Comparison of ENCODE assay signal across 22 mouse cellular contexts in the genomic region with DNA sequence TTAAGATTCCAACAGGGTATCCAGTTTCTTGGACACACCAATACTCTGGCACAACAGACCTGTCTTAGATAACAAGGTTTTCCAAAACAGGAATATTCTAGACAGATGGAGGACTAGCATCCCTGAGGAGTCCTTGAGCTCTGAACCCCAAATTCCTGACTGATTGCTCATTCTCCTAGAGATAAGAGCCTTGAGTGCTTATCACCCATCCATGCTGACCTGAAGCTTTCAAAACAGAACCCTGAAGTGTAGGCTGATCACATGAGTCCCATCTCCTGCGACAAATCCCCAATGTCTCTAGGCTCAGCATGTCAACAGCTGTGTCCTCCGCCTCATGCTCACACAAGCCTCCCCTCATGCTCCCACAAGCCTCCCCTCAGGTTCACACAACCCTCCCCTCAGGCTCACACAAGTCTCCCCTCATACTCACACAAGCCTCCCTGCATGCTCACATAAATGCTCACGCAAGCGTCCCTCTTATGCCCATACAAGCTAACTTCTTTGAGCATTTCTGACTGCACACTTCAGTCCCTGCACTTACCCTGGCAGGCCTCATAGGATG. TPM values are rescaled to one million over a fixed set of nuclear protein-coding genes. Genes with fewer than 3 reads are reported as not detected.
DNase-seq lines count a peak whose midpoint lies in the region; ATAC-seq and TF ChIP-seq lines count a peak whose summit lies in the region.
"Had no signal": no experiment of that assay in that cellular context is flagged by ENCODE, and none has a peak within 500 bp of the region (broad histone marks: within the 10 kb centered on the region; RNA-seq: fewer than 3 reads in every experiment).

No protein-coding gene starts in this region.

- 0 out of 2 replicates have a peak overlapping the region, but pooled peaks have one; percentile 22 for H3K27ac ChIP-seq in cerebellum, adult 2 months (ENCODE audit: insufficient read depth, low read length)
- peak overlapping the region; percentile 67 for H3K27ac ChIP-seq in heart, embryonic 12.5 days (ENCODE audit: poor library complexity, severe bottlenecking)
- H3K27ac ChIP-seq in stomach, embryonic 14.5 days (ENCODE audit: low read length) = no peak overlapping the region
- no peak overlapping the region for H3K27ac ChIP-seq in stomach, postnatal 0 days (replicated peaks)
- H3K27ac ChIP-seq: embryonic facial prominence, embryonic 13.5 days; hindbrain, embryonic 14.5 days; midbrain, embryonic 10.5 days; neural tube, embryonic 15.5 days had no signal

- TF ChIP-seq POLR2A in cerebellum, adult 2 months (IDR thresholded peaks at IDR 0.05; ENCODE audit: borderline replicate concordance, insufficient read depth, low read length) = no peak

- H3K4me1 ChIP-seq in cerebellum, adult 2 months (ENCODE audit: control insufficient read depth, insufficient read depth, low read length) = peaks cover 7% of the 10 kb centered on the region
- peaks cover 42% of the 10 kb centered on the region for H3K4me1 ChIP-seq in heart, embryonic 12.5 days (replicated peaks)
- H3K4me1 ChIP-seq in stomach, embryonic 14.5 days (ENCODE audit: control insufficient read depth, insufficient read depth, low read length) = peaks cover 7% of the 10 kb centered on the region; the same call in 1 of the 2 replicates
- H3K4me1 ChIP-seq in stomach, postnatal 0 days (replicated peaks; ENCODE audit: control insufficient read depth, insufficient read depth) = no peaks in the 10 kb centered on the region
- H3K4me1 ChIP-seq: midbrain, embryonic 10.5 days had no signal

- peak in 1 of 2 experiments; percentile 44 for DNase-seq in cerebellum, adult 2 months
- DNase-seq in cerebellum, postnatal 36 days = no peak
- DNase-seq in heart, adult 18-20 months = no peak
- no peak for DNase-seq in stomach, postnatal 0 days (ENCODE audit: low spot score)
- DNase-seq in natural killer cell, adult 2 months (ENCODE audit: low spot score in 2 of 2) = no peak
- DNase-seq: adrenal gland, adult 2 months; cerebellum, adult 11-12 months; gastrocnemius, postnatal 25 days; kidney, adult 11 months; kidney, postnatal 14 days; layer of hippocampus, adult 9-11 months; liver; liver, postnatal 0 days; thymus, postnatal 25 days had no signal

- no peak overlapping the region for H3K4me3 ChIP-seq in cerebellum, adult 2 months (replicated peaks; ENCODE audit: insufficient read depth, low read depth, low read length)
- no peak overlapping the region for H3K4me3 ChIP-seq in heart, embryonic 12.5 days
- no peak overlapping the region for H3K4me3 ChIP-seq in stomach, embryonic 14.5 days (ENCODE audit: low read depth, low read length)
- no peak overlapping the region for H3K4me3 ChIP-seq in stomach, postnatal 0 days (ENCODE audit: low read depth, low read length)
- H3K4me3 ChIP-seq: embryonic facial prominence, embryonic 13.5 days; midbrain, embryonic 10.5 days; neural tube, embryonic 15.5 days had no signal

- no peaks in the 10 kb centered on the region for H3K27me3 ChIP-seq in cerebellum, adult 2 months (ENCODE audit: control insufficient read depth, insufficient read depth, low read length)
- no peaks in the 10 kb centered on the region for H3K27me3 ChIP-seq in heart, embryonic 12.5 days (replicated peaks)
- no peaks in the 10 kb centered on the region for H3K27me3 ChIP-seq in stomach, embryonic 14.5 days (ENCODE audit: control insufficient read depth, insufficient read depth, low read length)
- no peaks in the 10 kb centered on the region for H3K27me3 ChIP-seq in stomach, postnatal 0 days (ENCODE audit: control insufficient read depth, insufficient read depth, low read length)
- H3K27me3 ChIP-seq: CH12.LX; embryonic facial prominence, embryonic 13.5 days; neural tube, embryonic 15.5 days had no signal

- TF ChIP-seq EP300 in stomach, postnatal 0 days (optimal IDR thresholded peaks at IDR 0.05) = no peak

- no peak for ATAC-seq in heart, embryonic 12.5 days (ENCODE audit: insufficient number of reproducible peaks, low FRiP score)
- no peak for ATAC-seq in stomach, embryonic 14.5 days (ENCODE audit: insufficient number of reproducible peaks, insufficient read depth, low FRiP score, low read depth)
- no peak for ATAC-seq in stomach, postnatal 0 days (ENCODE audit: low FRiP score, low TSS enrichment)
- ATAC-seq in inflammation-experienced regulatory T-cells, adult 6 months = no peak
- ATAC-seq: liver, postnatal 0 days had no signal

- H3K4me2 ChIP-seq in heart, embryonic 12.5 days = no peak overlapping the region; the same call in 1 of the 2 replicates
- no peak overlapping the region for H3K4me2 ChIP-seq in stomach, embryonic 14.5 days (replicated peaks; ENCODE audit: low read depth, low read length)
- H3K4me2 ChIP-seq in stomach, postnatal 0 days (replicated peaks; ENCODE audit: low read depth) = no peak overlapping the region
- H3K4me2 ChIP-seq: embryonic facial prominence, embryonic 13.5 days; hindbrain, embryonic 14.5 days; neural tube, embryonic 15.5 days had no signal

- no peak for TF ChIP-seq CTCF in cerebellum, adult 2 months (IDR thresholded peaks at IDR 0.05; ENCODE audit: borderline replicate concordance, insufficient read depth, low read depth, low read length)
- TF ChIP-seq CTCF in stomach, postnatal 0 days (IDR thresholded peaks at IDR 0.05; ENCODE audit: low read depth) = no peak

- H3K9ac ChIP-seq in heart, embryonic 12.5 days = 0 out of 2 replicates have a peak overlapping the region, but pooled peaks have one; percentile 24
- H3K9ac ChIP-seq in stomach, embryonic 14.5 days (replicated peaks; ENCODE audit: low read depth, low read length) = 0 out of 2 replicates have a peak overlapping the region, but pooled peaks have one; percentile 3
- no peak overlapping the region for H3K9ac ChIP-seq in stomach, postnatal 0 days (ENCODE audit: low read length)
- H3K9ac ChIP-seq: embryonic facial prominence, embryonic 13.5 days; hindbrain, embryonic 14.5 days; liver, postnatal 0 days; neural tube, embryonic 15.5 days had no signal

- 45% methylated on average over 4 of the region's 4 CpGs for WGBS in cerebellum, adult 2 months
- 32% methylated on average over 4 of the region's 4 CpGs for WGBS in heart, embryonic 12.5 days
- 80% methylated on average over 4 of the region's 4 CpGs for WGBS in stomach, embryonic 14.5 days
- 84% methylated on average over 4 of the region's 4 CpGs for WGBS in stomach, postnatal 0 days

- H3K9me3 ChIP-seq in heart, embryonic 12.5 days (replicated peaks) = no peaks in the 10 kb centered on the region
- H3K9me3 ChIP-seq in stomach, embryonic 14.5 days (ENCODE audit: control insufficient read depth, low read depth, low read length) = no peaks in the 10 kb centered on the region
- no peaks in the 10 kb centered on the region for H3K9me3 ChIP-seq in stomach, postnatal 0 days (ENCODE audit: control insufficient read depth, low read length)
- H3K9me3 ChIP-seq: embryonic facial prominence, embryonic 13.5 days; midbrain, embryonic 10.5 days; neural tube, embryonic 15.5 days had no signal

- peaks cover 30% of the 10 kb centered on the region for H3K36me3 ChIP-seq in heart, embryonic 12.5 days
- H3K36me3 ChIP-seq in stomach, embryonic 14.5 days (ENCODE audit: control insufficient read depth, insufficient read depth, low read length) = no peaks in the 10 kb centered on the region; the same call in 1 of the 2 replicates
- H3K36me3 ChIP-seq in stomach, postnatal 0 days (ENCODE audit: control insufficient read depth, insufficient read depth, low read length) = no peaks in the 10 kb centered on the region
- H3K36me3 ChIP-seq: midbrain, embryonic 10.5 days; neural tube, embryonic 15.5 days had no signal

RNA-seq across cellular contexts. Expression of a gene that starts 31.2 kb away (rescaled TPM):
- 227 and 244 TPM in 2 replicates for polyA plus RNA-seq in cerebellum, adult 2 months (2012; rRNA removed)
- polyA plus RNA-seq in heart, embryonic 12.5 days (2016; fragmentation: Nextera tagmentation; extraction: Ambion mirVana) = 188 and 194 TPM in 2 replicates
- total RNA-seq in heart, adult 18-20 months (2021) = 100 to 1,000 TPM; 523 to 532 TPM
- polyA plus RNA-seq in stomach, embryonic 14.5 days (2014; fragmentation: Nextera tagmentation; extraction: Ambion mirVana) = 136 and 137 TPM in 2 replicates
- polyA plus RNA-seq in stomach, postnatal 0 days (2015; fragmentation: Nextera tagmentation; extraction: Ambion mirVana) = 57.2 and 57.4 TPM in 2 replicates
- polyA plus RNA-seq in inflammation-experienced regulatory T-cells, adult 6 months (2017; shearing (Covaris generic)) = 100 to 1,000 TPM in 1 of 3 experiments, 10 to 100 TPM in 2; 72.4 to 101 (median 89.7) TPM

Comparison
In these comparisons a context has a peak if more than half of its experiments do, and no peak if none do; other contexts are left out.
1. H3K27ac ChIP-seq: peak in cerebellum, adult 2 months (single experiment) and heart, embryonic 12.5 days (single experiment); none in stomach, embryonic 14.5 days (single experiment) and stomach, postnatal 0 days (single experiment).